Mouse (Mus musculus) heart, postnatal 0 days (tissue): ENCODE results near the gene Faim.

ENCODE experiments used
- CTCF ChIP-seq: IDR thresholded peaks from 2 replicates; pipeline ENCODE4 v1.5.1; 2016; ENCODE audit warnings: antibody characterized with exemption, control low read depth, low read depth
- EP300 ChIP-seq: IDR thresholded peaks from 2 replicates; pipeline ENCODE4 v1.6.1; 2016; ENCODE audit warnings: antibody characterized with exemption, low read depth

DNA sequence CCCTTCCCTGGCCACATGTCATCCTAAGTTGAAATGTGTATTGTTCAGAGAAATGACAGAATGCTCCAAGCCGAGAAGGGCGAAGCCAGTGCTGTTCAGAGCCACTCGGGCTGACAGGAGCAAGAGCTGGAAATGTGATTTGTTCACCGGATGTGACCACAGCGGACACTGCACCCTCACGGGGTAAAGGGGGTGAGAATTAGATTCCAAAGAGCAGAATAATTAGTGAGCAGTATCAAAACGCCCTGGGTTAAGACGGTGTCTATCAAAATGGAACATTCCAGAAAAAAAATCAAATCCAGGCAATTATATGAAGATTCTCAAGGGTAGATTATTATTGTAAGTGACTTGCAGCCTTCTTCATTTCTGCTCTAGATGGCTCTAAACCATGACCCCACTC, 47.9 kb downstream of the Faim start:
- TF ChIP-seq CTCF (no peak), EP300 (no peak)
